Mouse (Mus musculus) forebrain, embryonic 16.5 days (tissue): ENCODE data around the gene Cadps2. TPM values are rescaled to one million over a fixed set of nuclear protein-coding genes. Genes with fewer than 3 reads are reported as not detected.

ENCODE experiments used
- ATAC-seq: fragments of 200-750 bp; cut with Nextera tagmentation; 2 replicates; pipeline ENCODE4 v1.8.0; 2017; ENCODE audit warnings: mild to moderate bottlenecking, moderate library complexity
- H3K27ac ChIP-seq: fragments of 300-500 bp; sonication (generic); 2 replicates; pipeline ENCODE4 v1.5.1; 2014; ENCODE audit warnings: low read length, control low read depth
- H3K27me3 ChIP-seq: fragments of 300-500 bp; sonication (generic); replicated peaks from 2 replicates; pipeline ENCODE4 v1.6.1; 2014; ENCODE audit warnings: low read length; ENCODE audit not compliant: control insufficient read depth, insufficient read depth
- H3K36me3 ChIP-seq: fragments of 300-500 bp; sonication (generic); 2 replicates; pipeline ENCODE4 v1.6.1; 2014; ENCODE audit not compliant: control insufficient read depth, insufficient read depth
- H3K4me1 ChIP-seq: fragments of 300-500 bp; sonication (generic); replicated peaks from 2 replicates; pipeline ENCODE4 v1.6.1; 2014; ENCODE audit warnings: low read length; ENCODE audit not compliant: control insufficient read depth, insufficient read depth
- H3K4me2 ChIP-seq: fragments of 300-500 bp; sonication (generic); 2 replicates; pipeline ENCODE4 v1.6.1; 2014; ENCODE audit warnings: mild to moderate bottlenecking, low read length, control low read depth
- H3K4me3 ChIP-seq: fragments of 300-500 bp; sonication (generic); replicated peaks from 2 replicates; pipeline ENCODE4 v1.5.1; 2014; ENCODE audit warnings: mild to moderate bottlenecking, low read length, control low read depth
- H3K9ac ChIP-seq: fragments of 300-500 bp; sonication (generic); replicated peaks from 2 replicates; pipeline ENCODE4 v1.6.1; 2014; ENCODE audit warnings: low read depth, low read length, control low read depth
- H3K9me3 ChIP-seq: fragments of 300-500 bp; sonication (generic); 2 replicates; pipeline ENCODE4 v1.6.1; 2016; ENCODE audit warnings: low read length; ENCODE audit not compliant: control insufficient read depth
- WGBS: fragments of 180-500 bp; shearing (Covaris S2); extraction: QIAGEN DNeasy Blood & Tissue Kit; methylation state at CpG from one replicate; pipeline ENCODE4 v1.1.7; 2014; 5-methylcytosine and 5-hydroxymethylcytosine counted together
- polyA plus RNA-seq: library from polyadenylated mRNA; unstranded; fragments of >200 nt; fragmentation: Nextera tagmentation; extraction: Ambion mirVana; gene quantifications from 2 replicates; pipeline ENCODE4 v1.2.1, GENCODE M21; 2015

Cadps2 gene
- polyA plus RNA-seq, 1 experiment from 2014 or later = 5.2 TPM

DNA sequence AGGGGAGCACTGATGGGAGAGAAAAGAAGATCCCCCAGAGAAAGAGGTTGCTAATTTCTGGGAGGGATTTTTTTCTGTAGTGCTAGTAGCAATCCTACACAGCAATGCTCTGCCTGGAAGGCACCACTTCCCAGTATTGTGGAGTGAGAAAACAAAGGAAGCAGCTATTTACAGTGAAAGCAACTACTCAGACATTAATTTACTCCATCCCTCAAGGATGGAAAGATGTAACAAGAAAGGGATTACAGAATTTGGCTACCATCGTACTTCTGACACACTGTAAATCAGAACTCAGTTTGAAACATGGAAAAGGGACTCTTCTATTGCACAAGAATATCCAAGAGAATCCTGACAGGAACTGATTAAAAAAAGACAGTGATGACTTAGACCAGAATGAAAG, 29.1 kb downstream of the Cadps2 start:
- Histone ChIP-seq H3K36me3 (no peaks in the 10 kb centered on the region), H3K9ac (no peak overlapping the region), H3K4me2 (no peak overlapping the region), H3K27ac (no peak overlapping the region), H3K9me3 (no peaks in the 10 kb centered on the region), H3K4me3 (no peak overlapping the region), H3K4me1 (no peaks in the 10 kb centered on the region), H3K27me3 (no peaks in the 10 kb centered on the region)
- ATAC-seq = no peak
- 73% methylated on average over 1 of the region's 1 CpGs for whole genome bisulfite sequencing

GRCm38 (mm10) chr6:23809344-23809743, 29.9 kb downstream of the Cadps2 start:
- Histone ChIP-seq H3K9me3 (no peaks in the 10 kb centered on the region), H3K4me1 (no peaks in the 10 kb centered on the region), H3K27ac (no peak overlapping the region), H3K27me3 (no peaks in the 10 kb centered on the region), H3K36me3 (no peaks in the 10 kb centered on the region), H3K4me3 (no peak overlapping the region), H3K4me2 (no peak overlapping the region), H3K9ac (no peak overlapping the region)
- WGBS = 57% methylated on average over 6 of the region's 6 CpGs
- no peak for ATAC-seq

- H3K4me1 ChIP-seq = no peaks in the 10 kb centered on the region
- no peak overlapping the region for H3K4me3 ChIP-seq
- no peak overlapping the region for H3K27ac ChIP-seq
- ATAC-seq = no peak
- H3K9ac ChIP-seq = no peak overlapping the region
- H3K27me3 ChIP-seq = no peaks in the 10 kb centered on the region
- WGBS = 93% methylated on average over 7 of the region's 7 CpGs
- no peaks in the 10 kb centered on the region for H3K9me3 ChIP-seq
- H3K36me3 ChIP-seq = no peaks in the 10 kb centered on the region
- no peak overlapping the region for H3K4me2 ChIP-seq
Observed at GRCm38 (mm10) chr6:23805333-23805732, 33.9 kb downstream of the Cadps2 start.

DNA sequence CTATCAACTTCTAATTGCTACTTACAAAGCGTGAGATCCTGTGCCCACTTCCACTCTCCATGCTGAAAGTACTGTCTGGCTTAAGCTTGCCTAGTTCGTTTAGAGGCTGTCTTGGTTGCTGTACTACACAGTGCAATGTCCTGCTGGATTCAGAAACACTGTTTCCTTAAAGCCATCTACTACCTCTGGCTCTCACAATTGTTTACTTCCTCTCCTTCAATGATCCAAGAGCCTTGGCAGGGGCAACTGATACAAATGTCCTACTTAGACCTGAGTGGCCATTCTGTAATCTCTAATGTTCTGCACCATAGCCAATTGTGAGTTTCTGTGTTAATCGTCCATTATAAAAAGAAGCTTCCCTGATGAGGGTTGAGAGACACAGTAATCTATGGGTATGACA, 47.4 kb downstream of the Cadps2 start:
- H3K4me1 ChIP-seq = no peaks in the 10 kb centered on the region
- no peaks in the 10 kb centered on the region for H3K36me3 ChIP-seq
- no peaks in the 10 kb centered on the region for H3K9me3 ChIP-seq
- H3K4me2 ChIP-seq = no peak overlapping the region
- 77% methylated on average over 3 of the region's 3 CpGs for whole genome bisulfite sequencing
- no peak overlapping the region for H3K9ac ChIP-seq
- no peaks in the 10 kb centered on the region for H3K27me3 ChIP-seq
- H3K4me3 ChIP-seq = no peak overlapping the region
- no peak overlapping the region for H3K27ac ChIP-seq
- ATAC-seq = no peak

DNA sequence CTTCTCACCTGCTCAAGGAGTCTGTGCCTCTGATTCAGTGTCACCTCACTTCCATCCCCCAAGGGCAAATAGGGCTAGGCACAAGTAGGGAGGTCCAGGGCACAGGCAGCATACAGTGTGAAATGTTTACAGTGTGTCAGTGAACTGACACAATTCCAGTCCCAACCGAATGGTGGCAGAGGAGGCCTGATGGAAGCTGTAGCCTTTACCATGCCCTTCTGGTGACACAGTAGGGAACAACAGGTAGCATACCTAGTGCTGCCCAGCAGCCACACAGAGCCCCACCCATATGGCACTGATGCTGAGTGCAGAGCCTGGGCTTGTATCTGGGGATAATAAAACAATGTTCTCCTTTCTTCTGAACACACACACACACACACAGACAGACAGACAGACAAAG, 61.6 kb downstream of the Cadps2 start:
- H3K36me3 ChIP-seq = no peaks in the 10 kb centered on the region
- H3K4me2 ChIP-seq = no peak overlapping the region
- H3K4me3 ChIP-seq = no peak overlapping the region
- no peak overlapping the region for H3K27ac ChIP-seq
- no peaks in the 10 kb centered on the region for H3K4me1 ChIP-seq
- 36% methylated on average over 1 of the region's 1 CpGs for WGBS
- no peaks in the 10 kb centered on the region for H3K9me3 ChIP-seq
- no peak for ATAC-seq
- H3K9ac ChIP-seq = no peak overlapping the region
- H3K27me3 ChIP-seq = no peaks in the 10 kb centered on the region

GRCm38 (mm10) chr6:23762204-23762603, 77.0 kb downstream of the Cadps2 start:
- ATAC-seq = peak; percentile 52; the same call in 1 of the 2 replicates
- WGBS = 50% methylated on average over 3 of the region's 3 CpGs
- Histone ChIP-seq H3K9me3 (no peaks in the 10 kb centered on the region), H3K9ac (no peak overlapping the region), H3K27me3 (no peaks in the 10 kb centered on the region), H3K4me2 (no peak overlapping the region), H3K4me1 (no peaks in the 10 kb centered on the region), H3K4me3 (no peak overlapping the region), H3K36me3 (no peaks in the 10 kb centered on the region), H3K27ac (no peak overlapping the region)

GRCm38 (mm10) chr6:23758249-23758648, 81.0 kb downstream of the Cadps2 start:
- Histone ChIP-seq H3K4me2 (no peak overlapping the region), H3K9ac (no peak overlapping the region), H3K4me3 (no peak overlapping the region), H3K27me3 (no peaks in the 10 kb centered on the region), H3K27ac (no peak overlapping the region), H3K36me3 (no peaks in the 10 kb centered on the region), H3K4me1 (no peaks in the 10 kb centered on the region), H3K9me3 (no peaks in the 10 kb centered on the region)
- no peak for ATAC-seq
- WGBS = 78% methylated on average over 2 of the region's 2 CpGs

DNA sequence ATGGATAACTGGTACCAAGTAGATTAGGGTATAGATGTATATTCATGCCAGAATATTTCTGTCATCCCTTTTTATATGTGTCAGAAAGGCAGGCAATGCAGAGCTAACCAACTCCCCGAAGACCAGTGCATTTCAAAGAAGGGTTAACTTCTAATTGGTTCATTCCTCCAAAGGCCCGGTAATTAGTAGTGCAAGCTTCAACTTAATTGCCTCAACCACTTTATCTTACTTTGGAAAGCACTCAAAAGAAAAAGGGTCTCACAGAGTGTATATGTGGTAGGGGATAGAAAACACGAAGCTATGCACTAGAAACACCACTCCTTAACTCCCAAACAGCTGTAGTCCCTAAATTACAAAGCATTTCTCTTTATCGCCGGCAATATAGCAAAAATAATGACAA, 90.4 kb downstream of the Cadps2 start:
- Histone ChIP-seq H3K9ac (no peak overlapping the region), H3K27me3 (no peaks in the 10 kb centered on the region), H3K27ac (no peak overlapping the region), H3K4me1 (no peaks in the 10 kb centered on the region), H3K4me3 (no peak overlapping the region), H3K36me3 (no peaks in the 10 kb centered on the region), H3K4me2 (no peak overlapping the region), H3K9me3 (no peaks in the 10 kb centered on the region)
- WGBS = 17% methylated on average over 5 of the region's 5 CpGs
- peak; percentile 58; the same call in 1 of the 2 replicates for ATAC-seq

DNA sequence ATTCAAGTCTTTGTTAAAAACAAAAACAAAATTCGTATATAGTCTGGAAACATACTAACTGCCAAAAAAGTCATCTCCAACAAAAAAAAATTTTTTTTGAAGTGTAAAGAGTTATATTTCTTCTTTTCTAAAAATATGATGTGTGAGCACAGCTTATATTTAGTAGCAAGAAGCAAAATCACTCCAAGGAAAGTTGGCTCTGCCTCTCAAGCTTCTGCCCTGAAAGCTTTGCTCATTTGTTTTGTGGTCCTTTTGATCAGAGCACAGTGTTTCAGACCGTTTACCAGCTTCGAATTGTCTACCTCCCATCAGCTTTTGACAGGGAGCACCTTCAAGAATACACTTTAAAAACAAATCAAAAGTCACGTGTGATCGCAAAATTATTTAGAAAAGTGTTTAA, 99.2 kb downstream of the Cadps2 start:
- no peaks in the 10 kb centered on the region for H3K36me3 ChIP-seq
- no peak overlapping the region for H3K27ac ChIP-seq
- H3K4me2 ChIP-seq = no peak overlapping the region
- H3K4me3 ChIP-seq = no peak overlapping the region
- 0 out of 2 replicates have a peak, but pooled peaks cover 3% of the 10 kb centered on the region for H3K9me3 ChIP-seq
- WGBS = 60% methylated on average over 5 of the region's 5 CpGs
- no peak overlapping the region for H3K9ac ChIP-seq
- ATAC-seq = no peak
- no peaks in the 10 kb centered on the region for H3K4me1 ChIP-seq
- no peaks in the 10 kb centered on the region for H3K27me3 ChIP-seq

GRCm38 (mm10) chr6:23732750-23733149, 106.5 kb downstream of the Cadps2 start:
- peak; percentile 40; the same call in 1 of the 2 replicates for ATAC-seq

More at GRCm38 (mm10) chr6:23732750-23733149, 106.5 kb downstream of the Cadps2 start:
- H3K4me1 ChIP-seq = no peaks in the 10 kb centered on the region
- no peaks in the 10 kb centered on the region for H3K36me3 ChIP-seq
- H3K9me3 ChIP-seq = no peaks in the 10 kb centered on the region
- H3K9ac ChIP-seq = no peak overlapping the region
- 7% methylated on average over 3 of the region's 3 CpGs for WGBS
- no peak overlapping the region for H3K4me3 ChIP-seq
- no peak overlapping the region for H3K4me2 ChIP-seq
- no peaks in the 10 kb centered on the region for H3K27me3 ChIP-seq
- H3K27ac ChIP-seq = no peak overlapping the region
